Mouse (Mus musculus) heart, postnatal 0 days (tissue): ENCODE data around the gene Itpr1.

Experiments
- CTCF ChIP-seq: IDR thresholded peaks from 2 replicates; pipeline ENCODE4 v1.5.1; 2016; ENCODE audit warnings: antibody characterized with exemption, control low read depth, low read depth
- EP300 ChIP-seq: IDR thresholded peaks from 2 replicates; pipeline ENCODE4 v1.6.1; 2016; ENCODE audit warnings: antibody characterized with exemption, low read depth

GRCm38 (mm10) chr6:108343781-108344310, 130.9 kb downstream of the Itpr1 start:
- peak; percentile 75 for TF ChIP-seq CTCF
- TF ChIP-seq EP300: peak; percentile 41; the same call in 1 of the 2 replicates
